Mouse (Mus musculus) liver, embryonic 14.5 days (tissue): ENCODE measurements at regions not wholly inside any gene's neighbourhood (a gene's known extent, or its start where the extent isn't known, plus 50 kb on each side); places are given as distances from the start of the nearest gene placed in this dataset.

ENCODE experiments used
- CTCF ChIP-seq: IDR thresholded peaks from 2 replicates; pipeline ENCODE4 v1.5.1; 2016; ENCODE audit warnings: antibody characterized with exemption, low read depth, control low read depth
- EP300 ChIP-seq: IDR thresholded peaks from 2 replicates; pipeline ENCODE4 v1.6.1; 2016; ENCODE audit warnings: antibody characterized with exemption, low read depth

DNA sequence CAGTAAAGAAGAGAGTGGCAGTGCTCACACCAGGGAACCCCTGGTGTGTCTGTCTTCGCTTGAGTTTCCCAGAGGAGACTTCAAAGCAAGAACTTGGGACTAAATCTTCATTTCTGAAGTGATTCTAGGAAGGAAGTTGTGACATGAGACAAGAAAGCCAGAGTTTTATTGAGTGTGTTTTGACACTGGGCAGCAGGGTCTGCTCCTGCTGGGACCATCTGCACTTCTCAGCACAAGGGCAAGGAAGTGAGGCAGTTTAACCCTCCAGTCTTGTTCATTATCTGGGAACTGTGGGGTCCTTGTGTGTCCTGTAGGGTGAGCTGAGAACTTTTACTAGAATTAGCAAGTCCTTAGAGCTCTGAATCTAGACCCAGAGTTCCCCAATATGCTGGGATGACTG is 241.0 kb upstream of the Bmp2 start:
- TF ChIP-seq CTCF = no peak
- no peak for TF ChIP-seq EP300
